Mouse (Mus musculus): ENCODE data around the gene Tmem8b. TPM values are rescaled to one million over a fixed set of nuclear protein-coding genes. Genes with fewer than 3 reads are reported as not detected.
A peak's percentile ranks its signal among the peaks of the same experiment; 100 is the strongest.

Gene Tmem8b
- polyA plus RNA-seq, 1 experiment = 8.6 TPM

- Histone ChIP-seq H3K27me3 (replicated peaks; ENCODE audit: control insufficient read depth, insufficient read depth, low read length) (no peaks in the 10 kb centered on the region), H3K36me3 (ENCODE audit: control insufficient read depth, insufficient read depth, low read length) (no peaks in the 10 kb centered on the region), H3K4me1 (ENCODE audit: control insufficient read depth, insufficient read depth, low read length) (peaks cover 3% of the 10 kb centered on the region), H3K4me3 (ENCODE audit: insufficient read depth, low read depth, low read length) (no peak overlapping the region), H3K27ac (ENCODE audit: insufficient read depth, low read depth, low read length) (peak overlapping the region; percentile 97)
- WGBS = 21% methylated on average over 5 of the region's 5 CpGs
- peak; percentile 87 for DNase-seq
- TF ChIP-seq POLR2A (IDR thresholded peaks at IDR 0.05; ENCODE audit: low read depth, low read length) = peak; percentile 36
- no peak for TF ChIP-seq CTCF (conservative IDR thresholded peaks at IDR 0.05; ENCODE audit: insufficient read depth, insufficient read length, low read depth, low read length)
These were observed 59.8 kb downstream of the Tmem8b start for GRCm38 (mm10) chr4:43728576-43728954.

GRCm38 (mm10) chr4:43729126-43729525, 60.4 kb downstream of the Tmem8b start:
- peaks cover 3% of the 10 kb centered on the region for H3K4me1 ChIP-seq (ENCODE audit: control insufficient read depth, insufficient read depth, low read length)
- H3K27me3 ChIP-seq (replicated peaks; ENCODE audit: control insufficient read depth, insufficient read depth, low read length) = no peaks in the 10 kb centered on the region
- H3K36me3 ChIP-seq (ENCODE audit: control insufficient read depth, insufficient read depth, low read length) = no peaks in the 10 kb centered on the region
- WGBS = 61% methylated on average over 3 of the region's 3 CpGs
- no peak for DNase-seq
- no peak for TF ChIP-seq POLR2A (IDR thresholded peaks at IDR 0.05; ENCODE audit: low read depth, low read length)
- no peak for TF ChIP-seq CTCF (conservative IDR thresholded peaks at IDR 0.05; ENCODE audit: insufficient read depth, insufficient read length, low read depth, low read length)
- H3K27ac ChIP-seq (ENCODE audit: insufficient read depth, low read depth, low read length) = peak overlapping the region; percentile 97
- no peak overlapping the region for H3K4me3 ChIP-seq (ENCODE audit: insufficient read depth, low read depth, low read length)

- Histone ChIP-seq H3K27ac (ENCODE audit: insufficient read depth, low read depth, low read length) (peak within 1 kb of the TSS; percentile 97), H3K36me3 (ENCODE audit: control insufficient read depth, insufficient read depth, low read length) (no peaks in the 10 kb centered on the region), H3K4me3 (ENCODE audit: insufficient read depth, low read depth, low read length) (peak within 1 kb of the TSS; percentile 29), H3K27me3 (replicated peaks; ENCODE audit: control insufficient read depth, insufficient read depth, low read length) (no peaks in the 10 kb centered on the region), H3K4me1 (ENCODE audit: control insufficient read depth, insufficient read depth, low read length) (peaks cover 3% of the 10 kb centered on the region)
- TF ChIP-seq CTCF (conservative IDR thresholded peaks at IDR 0.05; ENCODE audit: insufficient read depth, insufficient read length, low read depth, low read length) (no peak), POLR2A (IDR thresholded peaks at IDR 0.05; ENCODE audit: low read depth, low read length) (no peak)
- DNase-seq = peak; percentile 84
- 47% methylated on average over 14 of the region's 14 CpGs for WGBS
These were observed 61.2 kb downstream of the Tmem8b start, which contains the start of gene Spaar for GRCm38 (mm10) chr4:43729794-43730550. Gene Spaar, plus strand, starts transcription at chr4:43730034.

GRCm38 (mm10) chr4:43730750-43731297, 62.1 kb downstream of the Tmem8b start:
- 74% methylated on average over 21 of the region's 21 CpGs for WGBS
- peaks cover 3% of the 10 kb centered on the region for H3K4me1 ChIP-seq (ENCODE audit: control insufficient read depth, insufficient read depth, low read length)
- no peak for TF ChIP-seq CTCF (conservative IDR thresholded peaks at IDR 0.05; ENCODE audit: insufficient read depth, insufficient read length, low read depth, low read length)
- TF ChIP-seq POLR2A (IDR thresholded peaks at IDR 0.05; ENCODE audit: low read depth, low read length) = no peak
- peak overlapping the region; percentile 97 for H3K27ac ChIP-seq (ENCODE audit: insufficient read depth, low read depth, low read length)
- peak overlapping the region; percentile 29 for H3K4me3 ChIP-seq (ENCODE audit: insufficient read depth, low read depth, low read length)
- no peak for DNase-seq
- no peaks in the 10 kb centered on the region for H3K27me3 ChIP-seq (replicated peaks; ENCODE audit: control insufficient read depth, insufficient read depth, low read length)
- H3K36me3 ChIP-seq (ENCODE audit: control insufficient read depth, insufficient read depth, low read length) = no peaks in the 10 kb centered on the region

- 29% methylated on average over 1 of the region's 1 CpGs for WGBS
- Histone ChIP-seq H3K4me1 (ENCODE audit: control insufficient read depth, insufficient read depth, low read length) (peaks cover 3% of the 10 kb centered on the region), H3K27me3 (replicated peaks; ENCODE audit: control insufficient read depth, insufficient read depth, low read length) (no peaks in the 10 kb centered on the region), H3K4me3 (ENCODE audit: insufficient read depth, low read depth, low read length) (peak overlapping the region; percentile 28; the same call in 1 of the 2 replicates), H3K27ac (ENCODE audit: insufficient read depth, low read depth, low read length) (peak overlapping the region; percentile 54), H3K36me3 (ENCODE audit: control insufficient read depth, insufficient read depth, low read length) (no peaks in the 10 kb centered on the region)
- no peak for DNase-seq
- TF ChIP-seq POLR2A (IDR thresholded peaks at IDR 0.05; ENCODE audit: low read depth, low read length) = no peak
- no peak for TF ChIP-seq CTCF (conservative IDR thresholded peaks at IDR 0.05; ENCODE audit: insufficient read depth, insufficient read length, low read depth, low read length)
These were observed 63.4 kb downstream of the Tmem8b start for GRCm38 (mm10) chr4:43732171-43732570.

GRCm38 (mm10) chr4:43733186-43733585, 64.4 kb downstream of the Tmem8b start:
- no peak for TF ChIP-seq CTCF (conservative IDR thresholded peaks at IDR 0.05; ENCODE audit: insufficient read depth, insufficient read length, low read depth, low read length)
- no peak for TF ChIP-seq POLR2A (IDR thresholded peaks at IDR 0.05; ENCODE audit: low read depth, low read length)
- H3K27me3 ChIP-seq (replicated peaks; ENCODE audit: control insufficient read depth, insufficient read depth, low read length) = no peaks in the 10 kb centered on the region
- no peak overlapping the region for H3K4me3 ChIP-seq (ENCODE audit: insufficient read depth, low read depth, low read length)
- H3K36me3 ChIP-seq (ENCODE audit: control insufficient read depth, insufficient read depth, low read length) = no peaks in the 10 kb centered on the region
- DNase-seq = no peak
- no peak overlapping the region for H3K27ac ChIP-seq (ENCODE audit: insufficient read depth, low read depth, low read length)
- 68% methylated on average over 5 of the region's 5 CpGs for WGBS
- peaks cover 3% of the 10 kb centered on the region; the same call in 1 of the 2 replicates for H3K4me1 ChIP-seq (ENCODE audit: control insufficient read depth, insufficient read depth, low read length)

GRCm38 (mm10) chr4:43737144-43737543, 68.4 kb downstream of the Tmem8b start:
- WGBS = 75% methylated on average over 6 of the region's 6 CpGs
- TF ChIP-seq POLR2A (IDR thresholded peaks at IDR 0.05; ENCODE audit: low read depth, low read length) (no peak), CTCF (conservative IDR thresholded peaks at IDR 0.05; ENCODE audit: insufficient read depth, insufficient read length, low read depth, low read length) (no peak)
- Histone ChIP-seq H3K27ac (ENCODE audit: insufficient read depth, low read depth, low read length) (no peak overlapping the region), H3K27me3 (replicated peaks; ENCODE audit: control insufficient read depth, insufficient read depth, low read length) (no peaks in the 10 kb centered on the region), H3K4me3 (ENCODE audit: insufficient read depth, low read depth, low read length) (no peak overlapping the region), H3K36me3 (ENCODE audit: control insufficient read depth, insufficient read depth, low read length) (no peaks in the 10 kb centered on the region), H3K4me1 (ENCODE audit: control insufficient read depth, insufficient read depth, low read length) (no peaks in the 10 kb centered on the region)
- DNase-seq = peak; percentile 38

All from kidney, adult 2 months (tissue).